Mouse (Mus musculus) embryonic facial prominence, embryonic 12.5 days (tissue): ENCODE results near the gene Ate1. TPM values are rescaled to one million over a fixed set of nuclear protein-coding genes. Genes with fewer than 3 reads are reported as not detected.
A peak's percentile ranks its signal among the peaks of the same experiment; 100 is the strongest.

ENCODE experiments used
- ATAC-seq: fragments of 200-750 bp; cut with Nextera tagmentation; 2 replicates; pipeline ENCODE4 v1.8.0; 2017; ENCODE audit not compliant: insufficient number of reproducible peaks, insufficient read depth, low FRiP score, low TSS enrichment
- H3K27ac ChIP-seq: fragments of 300-500 bp; sonication (generic); 2 replicates; pipeline ENCODE4 v1.5.1; 2016; ENCODE audit warnings: mild to moderate bottlenecking
- H3K27me3 ChIP-seq: fragments of 300-500 bp; sonication (generic); 2 replicates; pipeline ENCODE4 v1.6.1; 2016; ENCODE audit warnings: mild to moderate bottlenecking, moderate library complexity
- H3K36me3 ChIP-seq: fragments of 300-500 bp; sonication (generic); 2 replicates; pipeline ENCODE4 v1.6.1; 2016; ENCODE audit warnings: mild to moderate bottlenecking
- H3K4me1 ChIP-seq: fragments of 300-500 bp; sonication (generic); 2 replicates; pipeline ENCODE4 v1.6.1; 2016
- H3K4me2 ChIP-seq: fragments of 300-500 bp; sonication (generic); replicated peaks from 2 replicates; pipeline ENCODE4 v1.6.1; 2016; ENCODE audit warnings: mild to moderate bottlenecking, moderate library complexity
- H3K4me3 ChIP-seq: fragments of 300-500 bp; sonication (generic); 2 replicates; pipeline ENCODE4 v1.5.1; 2016; ENCODE audit warnings: mild to moderate bottlenecking
- H3K9ac ChIP-seq: fragments of 300-500 bp; sonication (generic); 2 replicates; pipeline ENCODE4 v1.6.1; 2016; ENCODE audit warnings: mild to moderate bottlenecking, moderate library complexity
- H3K9me3 ChIP-seq: fragments of 300-500 bp; sonication (generic); 2 replicates; pipeline ENCODE4 v1.6.1; 2016; ENCODE audit warnings: mild to moderate bottlenecking, moderate library complexity
- WGBS: fragments of 180-500 bp; shearing (Covaris S2); methylation state at CpG from one replicate; pipeline ENCODE4 v1.1.7; 2016; 5-methylcytosine and 5-hydroxymethylcytosine counted together
- polyA plus RNA-seq: library from polyadenylated mRNA; unstranded; fragments of >200 nt; fragmentation: Nextera tagmentation; extraction: Ambion mirVana; gene quantifications from 2 replicates; pipeline ENCODE4 v1.2.1, GENCODE M21; 2016

Gene Ate1
- polyA plus RNA-seq, 1 experiment from 2014 or later: 47.9 TPM

DNA sequence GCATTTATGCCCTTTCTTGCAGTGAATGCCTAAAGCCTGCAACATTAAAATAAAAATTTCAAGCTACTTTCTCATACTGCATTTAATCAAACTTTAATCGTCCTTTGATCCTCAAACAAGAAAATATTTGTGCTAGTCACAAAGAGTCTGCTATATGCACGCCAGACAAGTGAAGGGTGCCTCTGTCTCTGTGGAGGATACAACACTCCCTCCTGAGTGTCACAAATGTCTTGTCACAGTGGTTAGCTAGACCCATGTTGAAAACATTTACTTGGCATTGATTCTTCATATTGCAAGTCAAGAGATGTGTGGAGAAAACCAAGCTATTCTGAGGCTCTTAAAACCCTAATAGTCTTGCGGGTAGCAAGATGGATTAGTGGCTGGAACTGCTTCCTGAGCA, 133.9 kb downstream of the Ate1 start:
- Histone ChIP-seq H3K27me3 (no peaks in the 10 kb centered on the region), H3K4me3 (no peak overlapping the region), H3K4me1 (peaks cover under 1% of the 10 kb centered on the region; the same call in 1 of the 2 replicates), H3K9ac (no peak overlapping the region), H3K36me3 (peaks cover 9% of the 10 kb centered on the region), H3K9me3 (0 out of 2 replicates have a peak, but pooled peaks cover 4% of the 10 kb centered on the region), H3K27ac (no peak overlapping the region), H3K4me2 (no peak overlapping the region)
- 81% methylated on average over 3 of the region's 3 CpGs for WGBS
- ATAC-seq: no peak

DNA sequence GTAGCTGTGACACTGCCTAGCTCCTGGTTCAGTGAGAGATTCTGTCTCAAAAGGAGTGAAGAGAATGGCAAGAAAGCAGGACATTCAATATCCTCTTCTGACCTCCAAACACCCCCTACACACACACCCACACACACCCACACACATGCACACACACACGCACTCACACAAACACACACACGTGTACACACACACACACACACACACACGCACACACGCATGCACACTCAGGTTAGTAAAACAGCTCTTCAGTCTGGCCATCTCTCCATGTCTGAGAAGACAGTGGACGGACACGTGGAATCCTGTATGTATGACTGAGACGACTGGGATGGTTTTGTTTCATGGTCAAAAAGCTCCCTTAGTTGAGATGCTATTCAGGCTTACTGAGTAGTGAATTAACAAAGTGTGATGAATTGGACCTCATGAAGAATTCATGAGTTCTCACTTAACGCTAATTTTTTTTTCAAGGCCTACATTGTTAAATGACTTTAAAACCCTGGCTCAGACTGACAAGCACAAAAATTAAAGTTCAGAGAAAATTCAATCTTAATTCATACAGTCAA, 134.4 kb downstream of the Ate1 start:
- Histone ChIP-seq H3K4me3 (no peak overlapping the region), H3K27me3 (no peaks in the 10 kb centered on the region), H3K36me3 (peaks cover 9% of the 10 kb centered on the region), H3K27ac (no peak overlapping the region), H3K9me3 (0 out of 2 replicates have a peak, but pooled peaks cover 4% of the 10 kb centered on the region), H3K4me2 (no peak overlapping the region), H3K9ac (no peak overlapping the region), H3K4me1 (peaks cover 5% of the 10 kb centered on the region; the same call in 1 of the 2 replicates)
- ATAC-seq: no peak
- WGBS: 90% methylated on average over 8 of the region's 8 CpGs

DNA sequence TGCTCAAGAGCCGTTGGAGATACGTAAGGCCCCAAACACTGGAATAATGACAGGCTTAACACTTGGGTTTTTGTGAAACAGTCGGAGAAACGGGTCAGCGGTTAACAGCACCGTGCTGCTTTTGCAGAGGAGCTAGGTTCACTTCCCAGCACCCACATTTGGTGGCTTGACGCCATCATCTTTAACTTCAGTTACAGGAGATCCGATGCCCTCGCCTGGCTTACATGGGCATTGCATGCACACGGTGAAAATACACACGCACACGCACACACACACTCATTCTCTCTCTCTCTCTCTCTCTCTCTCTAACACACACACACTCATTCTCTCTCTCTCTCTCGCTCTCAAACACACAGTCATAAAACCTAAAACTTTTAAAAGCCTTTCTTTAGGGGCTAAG, 138.0 kb downstream of the Ate1 start:
- 0 out of 2 replicates have a peak, but pooled peaks cover under 1% of the 10 kb centered on the region for H3K36me3 ChIP-seq
- H3K4me2 ChIP-seq: no peak overlapping the region
- peaks cover 5% of the 10 kb centered on the region; the same call in 1 of the 2 replicates for H3K4me1 ChIP-seq
- no peak for ATAC-seq
- H3K4me3 ChIP-seq: no peak overlapping the region
- WGBS: 92% methylated on average over 13 of the region's 13 CpGs
- H3K27ac ChIP-seq: no peak overlapping the region
- H3K9ac ChIP-seq: no peak overlapping the region
- H3K27me3 ChIP-seq: no peaks in the 10 kb centered on the region
- H3K9me3 ChIP-seq: 0 out of 2 replicates have a peak, but pooled peaks cover 4% of the 10 kb centered on the region

DNA sequence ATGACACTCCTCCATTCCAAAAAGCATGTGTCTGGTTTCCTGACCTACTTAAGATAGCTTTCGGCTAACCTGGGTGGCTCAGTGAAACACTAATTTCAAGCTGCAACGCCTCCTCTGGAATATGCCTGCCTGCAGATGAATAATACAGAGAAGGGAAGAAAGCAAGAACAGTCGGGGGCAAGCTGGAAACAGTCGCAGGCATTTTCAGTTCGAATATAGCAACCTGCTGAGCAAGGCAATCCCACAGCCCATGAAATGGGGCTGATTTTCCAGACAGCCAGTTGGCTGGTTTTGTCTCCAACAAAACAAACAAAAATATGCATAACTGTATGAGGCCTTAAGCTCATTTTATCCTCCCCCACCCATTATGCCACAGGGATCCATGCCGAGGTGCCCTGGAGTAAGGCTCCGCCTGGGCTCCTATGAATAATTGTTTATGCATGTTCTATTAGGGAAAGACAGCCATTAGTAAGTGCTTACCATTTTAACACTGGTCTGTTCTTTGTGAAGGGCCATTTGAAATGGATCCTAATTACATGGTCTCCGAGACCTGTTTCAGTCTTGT, 138.7 kb downstream of the Ate1 start:
- Histone ChIP-seq H3K27me3 (no peaks in the 10 kb centered on the region), H3K9me3 (0 out of 2 replicates have a peak, but pooled peaks cover 4% of the 10 kb centered on the region), H3K4me2 (no peak overlapping the region), H3K27ac (no peak overlapping the region), H3K36me3 (no peaks in the 10 kb centered on the region), H3K4me1 (peaks cover 5% of the 10 kb centered on the region; the same call in 1 of the 2 replicates), H3K9ac (no peak overlapping the region), H3K4me3 (no peak overlapping the region)
- 60% methylated on average over 8 of the region's 8 CpGs for WGBS
- ATAC-seq: no peak

DNA sequence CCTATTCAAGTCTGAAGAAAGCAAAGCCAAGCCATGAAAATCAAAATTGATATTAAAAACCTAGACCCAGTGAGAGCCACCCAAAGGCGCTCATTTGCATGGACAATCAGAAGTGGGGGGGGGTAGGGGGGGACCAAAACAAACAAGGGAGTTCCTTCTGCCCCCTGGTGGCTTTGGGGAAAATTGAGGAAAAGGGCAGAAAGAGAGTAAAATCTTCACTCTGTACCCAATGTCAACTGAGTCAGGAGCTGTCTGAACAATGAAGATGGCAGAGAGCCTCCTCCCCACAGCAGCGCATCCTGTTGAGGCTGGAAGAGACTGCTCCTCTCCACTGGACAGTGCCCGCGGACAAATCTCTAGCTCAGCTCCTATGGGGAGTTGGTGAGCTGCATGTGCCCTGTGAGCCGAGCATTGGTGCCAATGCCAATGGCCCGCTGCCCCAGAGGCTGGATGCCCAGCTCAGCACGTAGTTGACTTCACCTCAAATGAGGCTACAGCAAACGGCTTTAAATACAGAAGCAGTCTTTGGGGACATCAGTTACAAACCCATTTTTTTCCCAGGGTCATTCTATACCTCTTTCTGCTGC, 139.3 kb downstream of the Ate1 start:
- no peaks in the 10 kb centered on the region for H3K27me3 ChIP-seq
- WGBS: 85% methylated on average over 8 of the region's 8 CpGs
- 0 out of 2 replicates have a peak, but pooled peaks cover 4% of the 10 kb centered on the region for H3K9me3 ChIP-seq

DNA sequence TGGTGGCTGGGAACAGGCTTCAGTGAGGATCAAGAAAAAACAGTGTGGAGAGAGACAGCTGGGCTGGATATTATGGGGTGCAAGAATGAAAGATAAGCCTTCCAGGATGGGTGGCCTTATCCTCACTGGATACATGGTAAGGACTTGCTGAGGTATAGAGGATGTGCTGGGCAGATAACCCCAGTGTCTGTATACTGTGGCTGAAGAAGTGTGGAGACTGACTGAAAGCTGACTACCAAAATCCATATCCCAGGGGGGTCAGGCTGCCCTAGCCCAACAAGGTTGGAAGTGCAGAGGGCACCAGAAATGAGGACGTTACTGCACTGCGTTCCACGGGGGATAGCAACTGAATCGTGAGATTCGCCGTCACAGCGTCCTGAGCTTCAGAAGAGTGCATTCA, 139.8 kb downstream of the Ate1 start:
- H3K4me2 ChIP-seq: no peak overlapping the region
- H3K4me3 ChIP-seq: no peak overlapping the region
- H3K9ac ChIP-seq: no peak overlapping the region
- no peak for ATAC-seq
- H3K36me3 ChIP-seq: no peaks in the 10 kb centered on the region
- H3K27ac ChIP-seq: no peak overlapping the region
- H3K4me1 ChIP-seq: peaks cover 5% of the 10 kb centered on the region; the same call in 1 of the 2 replicates
- H3K27me3 ChIP-seq: no peaks in the 10 kb centered on the region
- 94% methylated on average over 7 of the region's 7 CpGs for WGBS
- H3K9me3 ChIP-seq: 0 out of 2 replicates have a peak, but pooled peaks cover 4% of the 10 kb centered on the region

More for the DNA sequence above, 139.3 kb downstream of the Ate1 start:
- peaks cover 5% of the 10 kb centered on the region; the same call in 1 of the 2 replicates for H3K4me1 ChIP-seq
- no peak overlapping the region for H3K27ac ChIP-seq
- H3K36me3 ChIP-seq: no peaks in the 10 kb centered on the region
- no peak overlapping the region for H3K4me3 ChIP-seq
- no peak overlapping the region for H3K4me2 ChIP-seq
- no peak overlapping the region for H3K9ac ChIP-seq
- ATAC-seq: no peak

DNA sequence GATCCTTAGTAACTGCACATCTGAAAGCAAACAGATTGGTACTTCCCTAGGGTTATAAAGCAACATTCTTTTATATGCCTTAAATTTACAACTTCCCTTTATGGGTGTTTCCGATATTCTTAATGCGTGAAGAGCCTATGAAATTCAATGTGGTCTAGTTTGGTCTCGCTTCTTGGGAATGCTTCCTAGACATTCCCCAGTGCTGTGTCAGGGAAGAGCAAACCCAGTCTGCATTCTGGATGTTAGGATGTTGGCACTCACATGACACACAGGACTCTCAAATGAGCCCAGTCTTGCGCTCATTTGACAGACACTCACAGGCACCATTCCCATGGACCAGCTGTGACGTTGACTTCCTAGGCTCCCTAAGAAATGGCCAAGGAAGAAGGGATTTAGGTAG, 140.3 kb downstream of the Ate1 start:
- Histone ChIP-seq H3K4me3 (no peak overlapping the region), H3K9me3 (0 out of 2 replicates have a peak, but pooled peaks cover 4% of the 10 kb centered on the region), H3K36me3 (no peaks in the 10 kb centered on the region), H3K4me2 (no peak overlapping the region), H3K27ac (no peak overlapping the region), H3K4me1 (peaks cover 5% of the 10 kb centered on the region; the same call in 1 of the 2 replicates), H3K27me3 (no peaks in the 10 kb centered on the region), H3K9ac (no peak overlapping the region)
- 89% methylated on average over 5 of the region's 5 CpGs for WGBS
- no peak for ATAC-seq

DNA sequence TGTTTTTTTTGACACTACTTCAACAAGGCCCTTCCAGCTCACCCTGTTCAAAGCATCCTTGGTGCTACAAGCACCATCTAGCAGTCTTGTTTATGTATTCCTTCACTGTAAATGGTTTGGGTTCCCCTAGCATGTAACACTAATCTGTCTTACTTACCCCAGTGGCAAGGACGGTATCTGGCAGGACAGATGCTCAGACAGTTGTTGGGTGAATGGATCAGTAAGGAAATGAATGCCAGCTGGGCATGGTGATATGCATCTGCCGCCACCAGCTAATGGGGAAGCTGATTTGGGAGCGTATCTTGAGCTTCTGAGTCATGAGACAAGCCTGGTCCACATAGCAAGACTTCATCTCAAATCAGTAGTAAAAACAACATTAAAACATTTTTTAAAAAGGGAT, 141.9 kb downstream of the Ate1 start:
- ATAC-seq: no peak
- Histone ChIP-seq H3K4me2 (no peak overlapping the region), H3K27ac (no peak overlapping the region), H3K4me1 (peaks cover 5% of the 10 kb centered on the region; the same call in 1 of the 2 replicates), H3K9ac (no peak overlapping the region), H3K9me3 (0 out of 2 replicates have a peak, but pooled peaks cover 4% of the 10 kb centered on the region), H3K4me3 (no peak overlapping the region), H3K27me3 (no peaks in the 10 kb centered on the region), H3K36me3 (no peaks in the 10 kb centered on the region)
- 77% methylated on average over 3 of the region's 3 CpGs for WGBS

DNA sequence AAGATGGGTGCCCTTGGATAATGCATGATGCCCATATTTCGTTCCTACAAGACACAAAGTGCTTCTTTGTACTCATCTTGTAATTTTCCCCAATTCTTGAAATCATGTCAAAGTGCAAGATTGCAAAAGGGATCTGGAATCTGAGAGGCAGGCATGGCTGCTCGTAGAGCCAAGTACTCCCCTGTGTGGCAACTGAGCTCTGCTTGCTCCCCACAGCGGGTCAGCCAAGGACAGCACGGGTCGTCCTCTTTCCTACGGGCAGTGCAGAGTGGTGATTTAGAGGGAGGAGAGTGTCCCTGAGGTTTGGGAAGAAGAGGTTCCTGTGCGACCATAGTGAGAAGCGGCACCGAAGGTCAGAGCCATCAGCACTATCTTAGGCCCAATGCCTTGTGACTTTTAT, 145.9 kb downstream of the Ate1 start:
- H3K36me3 ChIP-seq: no peaks in the 10 kb centered on the region
- H3K4me3 ChIP-seq: no peak overlapping the region
- no peak for ATAC-seq
- no peak overlapping the region for H3K27ac ChIP-seq
- no peaks in the 10 kb centered on the region for H3K27me3 ChIP-seq
- H3K9me3 ChIP-seq: no peaks in the 10 kb centered on the region
- 0 out of 2 replicates have a peak, but pooled peaks cover under 1% of the 10 kb centered on the region for H3K4me1 ChIP-seq
- no peak overlapping the region for H3K4me2 ChIP-seq
- 83% methylated on average over 9 of the region's 9 CpGs for WGBS
- no peak overlapping the region for H3K9ac ChIP-seq

DNA sequence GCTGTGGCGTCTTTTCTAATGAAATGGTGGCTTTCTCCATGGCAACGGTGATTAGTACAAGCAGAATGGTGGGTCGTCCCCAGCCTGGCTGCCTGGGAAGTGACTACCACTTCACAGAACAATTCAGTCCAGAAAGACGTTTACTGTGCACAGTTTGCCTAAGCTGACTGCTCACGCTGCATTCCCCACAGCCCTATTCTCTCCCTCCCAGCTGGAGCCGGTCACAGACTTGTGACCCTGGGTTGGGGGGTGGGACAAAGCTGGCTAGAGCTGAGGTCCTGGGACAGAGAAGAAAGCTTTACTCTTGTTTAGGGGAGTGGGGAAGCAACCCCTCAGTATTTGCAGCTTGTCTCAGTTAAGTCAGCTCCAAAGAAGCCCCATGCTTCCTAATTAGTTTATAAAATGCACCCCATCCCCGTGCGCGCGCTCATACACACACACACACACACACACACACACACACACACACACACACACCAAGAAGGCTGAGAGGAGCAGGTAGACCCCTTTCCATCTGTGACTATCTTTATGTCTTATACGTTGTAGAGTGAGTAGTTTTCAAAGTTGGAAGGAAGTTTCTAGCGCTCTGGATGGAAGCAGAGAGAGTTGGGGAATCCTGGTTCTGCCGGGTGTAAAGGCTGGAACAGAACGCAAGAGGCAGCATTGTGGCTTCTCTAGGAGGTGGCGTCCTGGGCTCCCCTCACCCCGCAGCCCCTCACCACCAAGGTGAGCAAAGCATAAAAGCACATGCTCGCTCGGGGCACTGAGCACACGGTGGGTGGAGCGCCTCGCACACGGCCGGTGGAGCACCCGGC, 151.1 kb downstream of the Ate1 start:
- no peaks in the 10 kb centered on the region for H3K27me3 ChIP-seq
- no peaks in the 10 kb centered on the region for H3K36me3 ChIP-seq
- H3K4me2 ChIP-seq: peak overlapping the region; percentile 37
- H3K9me3 ChIP-seq: no peaks in the 10 kb centered on the region
- H3K27ac ChIP-seq: no peak overlapping the region
- peaks cover 23% of the 10 kb centered on the region for H3K4me1 ChIP-seq
- 32% methylated on average over 24 of the region's 24 CpGs for WGBS
- no peak overlapping the region for H3K9ac ChIP-seq
- ATAC-seq: no peak; the same call in 1 of the 2 replicates
- H3K4me3 ChIP-seq: no peak overlapping the region

DNA sequence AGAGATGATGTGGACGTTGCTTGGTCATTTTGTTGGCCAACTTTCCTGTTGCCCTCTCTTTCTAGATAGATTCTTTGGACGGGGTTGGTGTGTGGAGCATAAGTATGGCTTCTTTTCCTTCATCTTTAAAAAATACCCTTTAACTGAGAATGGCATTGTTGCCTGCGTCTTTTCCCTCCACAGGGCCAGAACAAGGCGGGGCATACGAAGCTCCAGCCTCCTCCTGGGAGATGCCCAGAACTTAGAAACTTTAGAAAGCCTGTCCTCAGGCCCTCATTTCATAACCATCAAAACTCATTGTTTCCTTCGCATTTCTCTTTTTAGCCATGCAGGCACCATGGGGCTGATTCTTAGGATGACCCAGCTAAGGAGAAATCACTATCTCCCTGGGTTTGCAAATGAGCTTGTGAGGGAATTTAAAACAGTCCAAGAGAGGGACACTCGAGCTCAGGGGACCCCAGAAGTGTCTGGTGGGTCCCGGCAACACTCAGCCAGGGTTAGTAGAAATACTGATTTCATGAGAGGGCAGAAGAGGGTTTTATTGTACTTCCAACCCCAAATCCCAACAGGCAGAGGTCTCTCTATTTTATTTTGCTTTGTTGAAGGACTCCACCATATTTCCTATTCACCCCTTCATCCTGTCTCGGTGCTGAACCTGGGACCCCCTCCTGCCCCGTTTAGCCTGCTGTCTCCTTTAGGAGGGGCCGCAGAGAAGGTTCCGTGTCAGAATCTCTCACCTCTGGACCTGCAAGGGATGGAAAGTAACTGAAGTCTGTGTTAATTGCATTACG, 151.9 kb downstream of the Ate1 start:
- Histone ChIP-seq H3K27me3 (no peaks in the 10 kb centered on the region), H3K9ac (no peak overlapping the region), H3K4me2 (peak overlapping the region; percentile 37), H3K36me3 (no peaks in the 10 kb centered on the region), H3K4me3 (no peak overlapping the region), H3K9me3 (no peaks in the 10 kb centered on the region), H3K4me1 (peaks cover 23% of the 10 kb centered on the region), H3K27ac (no peak overlapping the region)
- no peak for ATAC-seq
- WGBS: 22% methylated on average over 13 of the region's 13 CpGs
